Mouse (Mus musculus): ENCODE measurements around the gene Arap1. TPM values are rescaled to one million over a fixed set of nuclear protein-coding genes. Genes with fewer than 3 reads are reported as not detected.
A peak's percentile ranks its signal among the peaks of the same experiment; 100 is the strongest.

The Arap1 gene
- total and polyA plus RNA-seq, 3 experiments, result 21.2 to 46.1 (median 38.5) TPM

GRCm38 (mm10) chr7:101310327-101311028 lies 37.4 kb upstream of the Arap1 start:
- H3K4me1 ChIP-seq (ENCODE audit: control insufficient read depth in 1 of 2, insufficient read depth in 2 of 2), result peaks cover 0 to 17% of the 10 kb centered on the region in 2 experiments; a peak in 2 of 4 replicates
- peak overlapping the region; percentile 82 for H3K27ac ChIP-seq (ENCODE audit: insufficient read depth, low read depth)
- no peaks in the 10 kb centered on the region for H3K9me3 ChIP-seq (replicated peaks; ENCODE audit: low read length)
- in situ Hi-C loops (cut with MboI; ENCODE audit: low pct_ligation_motif_present, low pct_unique_long_range_greater_than_20kb, low sequenced_read_pairs) (no loop called here), dilution Hi-C loops (cut with MboI; ENCODE audit: extremely low pct_ligation_motif_present, extremely low pct_unique_long_range_greater_than_20kb, low sequenced_read_pairs) (no loop called here)
- H3K9ac ChIP-seq (ENCODE audit: insufficient read depth, low read depth), result peak overlapping the region; percentile 65
- no peaks in the 10 kb centered on the region for H3K79me2 ChIP-seq (replicated peaks; ENCODE audit: control insufficient read depth, extremely low read depth, insufficient read depth, poor library complexity, severe bottlenecking)
- H3K36me3 ChIP-seq (replicated peaks in 1 of 2; ENCODE audit: control insufficient read depth in 1 of 2, insufficient read depth in 1 of 2, low read length in 1 of 2), result no peaks in the 10 kb centered on the region
- peak; percentile 99 for DNase-seq (ENCODE audit: extremely low read depth)
- H3K4me2 ChIP-seq (ENCODE audit: insufficient read depth, low read depth, poor library complexity, severe bottlenecking), result peak overlapping the region; percentile 75
- TF ChIP-seq E2F4 (IDR thresholded peaks at IDR 0.05; ENCODE audit: insufficient replicate concordance, low read depth, low read length), result no peak
- TF ChIP-seq TCF12 (IDR thresholded peaks at IDR 0.05; ENCODE audit: low read depth, low read length), result no peak; the same call in 1 of the 2 replicates
- TF ChIP-seq NRF1 (IDR thresholded peaks at IDR 0.05; ENCODE audit: low read depth, low read length), result peak; percentile 91
- TF ChIP-seq MYC (IDR thresholded peaks at IDR 0.05; ENCODE audit: low read depth, low read length), result peak; percentile 58
- peak; percentile 81 for TF ChIP-seq MAZ (IDR thresholded peaks at IDR 0.05; ENCODE audit: low read depth, low read length)
- peak; percentile 80 for TF ChIP-seq NELFE (IDR thresholded peaks at IDR 0.05; ENCODE audit: low read depth, low read length)
- no peak for TF ChIP-seq ZMIZ1 (IDR thresholded peaks at IDR 0.05; ENCODE audit: low read depth, low read length)
- TF ChIP-seq SIN3A (IDR thresholded peaks at IDR 0.05; ENCODE audit: low read length), result peak; percentile 87
- peak; percentile 42 to 95 for TF ChIP-seq CTCF (conservative IDR thresholded peaks at IDR 0.05 in 1 of 2, IDR thresholded peaks at IDR 0.05 in 1 of 2; ENCODE audit: low read depth in 2 of 2, low read length in 2 of 2)
- TF ChIP-seq MEF2A (IDR thresholded peaks at IDR 0.05; ENCODE audit: borderline replicate concordance, low read depth, low read length), result peak; percentile 63; the same call in 1 of the 2 replicates
- peak; percentile 65; the same call in 1 of the 2 replicates for TF ChIP-seq TBP (conservative IDR thresholded peaks at IDR 0.05; ENCODE audit: low read depth, low read length)
- peak; percentile 83 for TF ChIP-seq SMC3 (IDR thresholded peaks at IDR 0.05; ENCODE audit: low read depth, low read length)
- TF ChIP-seq ETS1 (conservative IDR thresholded peaks at IDR 0.05; ENCODE audit: low read depth, low read length), result 0 out of 2 replicates have a peak, but pooled peaks have one; percentile 31
- TF ChIP-seq JUN (IDR thresholded peaks at IDR 0.05; ENCODE audit: insufficient read depth, low read depth, low read length), result no peak
- no peak for TF ChIP-seq USF1 (IDR thresholded peaks at IDR 0.05; ENCODE audit: low read depth, low read length)
- TF ChIP-seq KAT2A (IDR thresholded peaks at IDR 0.05; ENCODE audit: insufficient replicate concordance, low read length), result peak; percentile 51; the same call in 1 of the 2 replicates
- peak; percentile 84; the same call in 1 of the 2 replicates for TF ChIP-seq UBTF (IDR thresholded peaks at IDR 0.05; ENCODE audit: low read depth, low read length)
- TF ChIP-seq POLR2A (IDR thresholded peaks at IDR 0.05; ENCODE audit: low read depth, low read length), result peak; percentile 83
- TF ChIP-seq CHD2 (IDR thresholded peaks at IDR 0.05; ENCODE audit: low read length), result no peak
- TF ChIP-seq JUND (conservative IDR thresholded peaks at IDR 0.05; ENCODE audit: low read depth, low read length), result no peak
- TF ChIP-seq MXI1 (IDR thresholded peaks at IDR 0.05; ENCODE audit: low read depth, low read length), result peak; percentile 81; the same call in 1 of the 2 replicates
- TF ChIP-seq IRF4 (IDR thresholded peaks at IDR 0.05; ENCODE audit: low read depth, low read length), result peak; percentile 72
- TF ChIP-seq GABPA (IDR thresholded peaks at IDR 0.05; ENCODE audit: insufficient replicate concordance, low read depth, low read length), result no peak
- no peak for TF ChIP-seq USF2 (conservative IDR thresholded peaks at IDR 0.05; ENCODE audit: low read depth, low read length)
- peak; percentile 34; the same call in 1 of the 2 replicates for TF ChIP-seq ZC3H11A (IDR thresholded peaks at IDR 0.05; ENCODE audit: low read depth, low read length)
- TF ChIP-seq ZNF384 (IDR thresholded peaks at IDR 0.05; ENCODE audit: low read depth, low read length), result no peak
- TF ChIP-seq HCFC1 (IDR thresholded peaks at IDR 0.05; ENCODE audit: low read depth, low read length), result peak; percentile 84
- TF ChIP-seq EP300 (IDR thresholded peaks at IDR 0.05; ENCODE audit: low read length), result no peak
- TF ChIP-seq MAFK (IDR thresholded peaks at IDR 0.05; ENCODE audit: insufficient replicate concordance, low read length), result no peak
- TF ChIP-seq MAX (IDR thresholded peaks at IDR 0.05; ENCODE audit: low read length), result peak; percentile 72; the same call in 1 of the 2 replicates
- TF ChIP-seq BHLHE40 (IDR thresholded peaks at IDR 0.05; ENCODE audit: low read depth, low read length), result peak; percentile 72
- peak; percentile 72 for TF ChIP-seq RAD21 (IDR thresholded peaks at IDR 0.05; ENCODE audit: low read depth, low read length)
- peak; percentile 88 for TF ChIP-seq ELF1 (IDR thresholded peaks at IDR 0.05; ENCODE audit: low read depth, low read length)
- no peak for TF ChIP-seq PAX5 (IDR thresholded peaks at IDR 0.05; ENCODE audit: low read length)
- no peak for TF ChIP-seq POLR2AphosphoS2 (IDR thresholded peaks at IDR 0.05; ENCODE audit: low read depth, low read length)
- no peak for TF ChIP-seq CHD1 (IDR thresholded peaks at IDR 0.05; ENCODE audit: low read depth, low read length)
- H3K27me3 ChIP-seq (replicated peaks), result peaks cover 5% of the 10 kb centered on the region
- peak overlapping the region; percentile 59 to 67 (median 65) for H3K4me3 ChIP-seq (replicated peaks in 1 of 3; ENCODE audit: low read depth in 2 of 3, low read length in 2 of 3, poor library complexity in 1 of 3)

All from CH12.LX (cell line).